In the genomic region with DNA sequence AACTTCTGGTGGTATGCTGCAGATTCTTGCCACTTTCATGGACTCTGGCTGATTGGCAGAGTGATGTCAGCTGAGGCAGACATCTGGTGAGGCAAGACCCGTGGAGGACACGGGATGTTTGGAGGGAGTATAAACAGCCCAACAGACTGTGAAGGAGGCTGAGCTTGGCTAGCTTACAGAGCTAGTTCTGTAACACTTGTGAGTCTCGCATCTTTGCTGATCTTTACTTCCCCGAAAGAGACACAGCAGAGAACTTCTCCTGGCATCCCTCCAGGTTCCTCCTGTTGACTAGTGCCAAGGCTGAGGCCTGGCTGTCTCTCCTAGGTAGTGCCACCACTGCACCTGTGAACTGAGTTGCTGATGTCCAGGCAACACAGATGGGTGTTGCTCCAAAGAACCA, we compare ENCODE assay signal across 14 mouse cellular contexts. TPM values are rescaled to one million over a fixed set of nuclear protein-coding genes. Genes with fewer than 3 reads are reported as not detected.
A peak's percentile ranks its signal among the peaks of the same experiment; 100 is the strongest.
DNase-seq lines count a peak whose midpoint lies in the region; ATAC-seq lines count a peak whose summit lies in the region.
"Had no signal": no experiment of that assay in that cellular context is flagged by ENCODE, and none has a peak within 500 bp of the region (broad histone marks: within the 10 kb centered on the region; RNA-seq: fewer than 3 reads in every experiment).

No protein-coding gene starts in this region.

- H3K27ac ChIP-seq in kidney, embryonic 14.5 days (ENCODE audit: low read depth, low read length), result no peak overlapping the region
- H3K27ac ChIP-seq: hindbrain, postnatal 0 days; liver, embryonic 15.5 days; midbrain, embryonic 12.5 days; stomach, embryonic 15.5 days had no signal

- 68% methylated on average over 4 of the region's 4 CpGs for WGBS in kidney, embryonic 14.5 days

- H3K9ac ChIP-seq in kidney, embryonic 14.5 days (ENCODE audit: low read depth, low read length), result no peak overlapping the region
- H3K9ac ChIP-seq: liver, embryonic 15.5 days; midbrain, embryonic 12.5 days; stomach, embryonic 15.5 days had no signal

- no peak overlapping the region for H3K4me3 ChIP-seq in kidney, embryonic 14.5 days (ENCODE audit: low read length)
- H3K4me3 ChIP-seq: liver, embryonic 15.5 days; midbrain, embryonic 12.5 days; stomach, embryonic 15.5 days had no signal

- ATAC-seq in kidney, embryonic 14.5 days (ENCODE audit: low FRiP score, low TSS enrichment), result no peak
- ATAC-seq: forebrain, embryonic 14.5 days had no signal

- DNase-seq in kidney, adult 18-20 months, result peak; percentile 66
- DNase-seq in right cerebral cortex, postnatal 10 days (ENCODE audit: low spot score in 2 of 2), result peak; percentile 38 to 44
- DNase-seq in right cerebral cortex, adult 18-20 months, result no peak
- peak; percentile 51 for DNase-seq in kidney, postnatal 10 days
- DNase-seq in urinary bladder, adult 18-20 months (ENCODE audit: low spot score in 2 of 2), result no peak
- DNase-seq in neural tube, embryonic 10.5 days (ENCODE audit: extremely low spot score, low spot score), result no peak
- DNase-seq: heart, postnatal 14 days had no signal

- H3K9me3 ChIP-seq in kidney, embryonic 14.5 days (ENCODE audit: control insufficient read depth, low read length), result no peaks in the 10 kb centered on the region
- H3K9me3 ChIP-seq: liver, embryonic 15.5 days; midbrain, embryonic 12.5 days; stomach, embryonic 15.5 days had no signal

- H3K4me1 ChIP-seq in kidney, embryonic 14.5 days (ENCODE audit: control insufficient read depth, insufficient read depth, low read length), result no peaks in the 10 kb centered on the region
- H3K4me1 ChIP-seq: midbrain, embryonic 12.5 days; stomach, embryonic 15.5 days had no signal

- H3K36me3 ChIP-seq in kidney, embryonic 14.5 days (ENCODE audit: control insufficient read depth, insufficient read depth, low read length), result no peaks in the 10 kb centered on the region
- H3K36me3 ChIP-seq: liver, embryonic 15.5 days; midbrain, embryonic 12.5 days; stomach, embryonic 15.5 days had no signal

- H3K27me3 ChIP-seq in kidney, embryonic 14.5 days (ENCODE audit: control insufficient read depth, insufficient read depth, low read length), result no peaks in the 10 kb centered on the region
- H3K27me3 ChIP-seq: CH12.LX; liver, embryonic 15.5 days; midbrain, embryonic 12.5 days; stomach, embryonic 15.5 days had no signal

- no peak overlapping the region for H3K4me2 ChIP-seq in kidney, embryonic 14.5 days (replicated peaks; ENCODE audit: low read depth, low read length)
- H3K4me2 ChIP-seq: liver, embryonic 15.5 days; midbrain, embryonic 12.5 days; stomach, embryonic 15.5 days had no signal

RNA-seq across cellular contexts. Expression of gene Fbp1, which starts 28.6 kb away (rescaled TPM):
- 1.8 and 3.9 TPM in 2 replicates for polyA plus RNA-seq in kidney, embryonic 14.5 days (2014; fragmentation: Nextera tagmentation; extraction: Ambion mirVana)
- polyA plus RNA-seq: forebrain, embryonic 14.5 days; midbrain, embryonic 12.5 days had no signal

RNA-seq across cellular contexts. Expression of gene 2010111I01Rik, which starts 48.0 kb away (rescaled TPM):
- polyA plus RNA-seq in kidney, embryonic 14.5 days (2014; fragmentation: Nextera tagmentation; extraction: Ambion mirVana), result 132 and 153 TPM in 2 replicates

RNA-seq across cellular contexts. Expression of gene Fbp2, which starts 58.5 kb away (rescaled TPM):
- 1.7 and 5.9 TPM in 2 replicates for polyA plus RNA-seq in kidney, embryonic 14.5 days (2014; fragmentation: Nextera tagmentation; extraction: Ambion mirVana)
- polyA plus RNA-seq: midbrain, embryonic 12.5 days had no signal

Comparison
In these comparisons a context has a peak if more than half of its experiments do, and no peak if none do; other contexts are left out.
1. DNase-seq: peak in kidney, adult 18-20 months (single experiment), right cerebral cortex, postnatal 10 days (2 of 2) and kidney, postnatal 10 days (single experiment); none in right cerebral cortex, adult 18-20 months (single experiment), urinary bladder, adult 18-20 months (0 of 2) and neural tube, embryonic 10.5 days (single experiment).